Mouse (Mus musculus) forebrain, postnatal 0 days (tissue): ENCODE measurements around the gene Tspan5. TPM values are rescaled to one million over a fixed set of nuclear protein-coding genes. Genes with fewer than 3 reads are reported as not detected.

Experiments
- ATAC-seq: fragments of 200-750 bp; cut with Nextera tagmentation; 2 replicates; pipeline ENCODE4 v1.8.0; 2017; ENCODE audit warnings: mild to moderate bottlenecking, moderate library complexity
- DNase-seq: peaks from one replicate; pipeline ENCODE4 v3.0.0-alpha.2; 2015
- H3K27ac ChIP-seq: fragments of 300-500 bp; sonication (generic); 2 replicates; pipeline ENCODE4 v1.5.1; 2014; ENCODE audit warnings: low read depth, mild to moderate bottlenecking, antibody characterized with exemption, low read length, moderate library complexity, mixed read lengths
- H3K27me3 ChIP-seq: fragments of 300-500 bp; sonication (generic); 2 replicates; pipeline ENCODE4 v1.6.1; 2014; ENCODE audit warnings: mild to moderate bottlenecking, low read length, mixed read lengths; ENCODE audit not compliant: insufficient read depth
- H3K36me3 ChIP-seq: fragments of 300-500 bp; sonication (generic); 2 replicates; pipeline ENCODE4 v1.6.1; 2014; ENCODE audit warnings: mild to moderate bottlenecking, moderate library complexity; ENCODE audit not compliant: insufficient read depth
- H3K4me1 ChIP-seq: fragments of 300-500 bp; sonication (generic); 2 replicates; pipeline ENCODE4 v1.6.1; 2014; ENCODE audit warnings: antibody characterized with exemption; ENCODE audit not compliant: insufficient read depth
- H3K4me2 ChIP-seq: fragments of 300-500 bp; sonication (generic); 2 replicates; pipeline ENCODE4 v1.6.1; 2014; ENCODE audit warnings: low read depth, mild to moderate bottlenecking, moderate library complexity
- H3K4me3 ChIP-seq: fragments of 300-500 bp; sonication (generic); 2 replicates; pipeline ENCODE4 v1.5.1; 2014; ENCODE audit warnings: low read depth, low read length, mixed read lengths
- H3K9ac ChIP-seq: fragments of 300-500 bp; sonication (generic); 2 replicates; pipeline ENCODE4 v1.6.1; 2014; ENCODE audit warnings: mild to moderate bottlenecking
- H3K9me3 ChIP-seq: fragments of 300-500 bp; sonication (generic); 2 replicates; pipeline ENCODE4 v1.6.1; 2016; ENCODE audit warnings: low read length
- CTCF ChIP-seq: sonication (generic); IDR thresholded peaks from 2 replicates; pipeline ENCODE4 v1.5.1; 2016; ENCODE audit warnings: antibody characterized with exemption, control low read depth, low read depth
- WGBS: fragments of 180-500 bp; shearing (Covaris S2); extraction: QIAGEN DNeasy Blood & Tissue Kit; methylation state at CpG from one replicate; pipeline ENCODE4 v1.1.7; 2014; 5-methylcytosine and 5-hydroxymethylcytosine counted together
- polyA plus RNA-seq: library from polyadenylated mRNA; unstranded; fragments of >200 nt; fragmentation: Nextera tagmentation; extraction: Ambion mirVana; gene quantifications from 2 replicates; pipeline ENCODE4 v1.2.1, GENCODE M21; 2015
- total RNA-seq: library from RNA; depleted of rRNA; stranded (reverse); fragments of >200 nt; gene quantifications from 2 replicates; pipeline ENCODE4 v1.2.3, GENCODE M21; 2014; rRNA removed

Tspan5 gene
- total and polyA plus RNA-seq, 2 experiments from 2014 or later: 96.8 to 149 TPM

DNA sequence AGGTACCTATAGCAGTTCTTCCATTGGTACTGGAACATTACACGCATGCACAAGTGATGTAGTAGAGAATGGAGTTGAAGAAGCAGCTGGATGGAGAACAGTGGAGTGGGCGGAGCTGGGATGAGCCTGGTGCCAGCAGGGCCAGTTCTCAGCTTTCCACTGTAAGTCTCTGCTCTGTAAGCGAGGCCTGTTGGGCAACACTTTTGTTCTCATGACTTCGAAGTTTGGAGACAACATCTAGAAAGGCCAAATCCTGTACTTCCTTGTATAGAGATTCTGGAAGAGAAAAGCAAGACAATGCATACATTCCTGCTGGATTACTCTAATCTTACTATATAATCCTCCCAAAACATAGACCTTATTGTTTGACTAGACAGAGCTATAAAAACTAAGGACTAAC is 185.4 kb downstream of the Tspan5 start:
- Histone ChIP-seq H3K4me3 (no peak overlapping the region), H3K27me3 (no peaks in the 10 kb centered on the region), H3K4me1 (no peaks in the 10 kb centered on the region), H3K9me3 (no peaks in the 10 kb centered on the region), H3K27ac (no peak overlapping the region), H3K36me3 (peaks cover 10% of the 10 kb centered on the region), H3K9ac (no peak overlapping the region), H3K4me2 (no peak overlapping the region)
- DNase-seq (no peak), ATAC-seq (no peak)
- 90% methylated on average over 4 of the region's 4 CpGs for WGBS
- no peak for TF ChIP-seq CTCF

DNA sequence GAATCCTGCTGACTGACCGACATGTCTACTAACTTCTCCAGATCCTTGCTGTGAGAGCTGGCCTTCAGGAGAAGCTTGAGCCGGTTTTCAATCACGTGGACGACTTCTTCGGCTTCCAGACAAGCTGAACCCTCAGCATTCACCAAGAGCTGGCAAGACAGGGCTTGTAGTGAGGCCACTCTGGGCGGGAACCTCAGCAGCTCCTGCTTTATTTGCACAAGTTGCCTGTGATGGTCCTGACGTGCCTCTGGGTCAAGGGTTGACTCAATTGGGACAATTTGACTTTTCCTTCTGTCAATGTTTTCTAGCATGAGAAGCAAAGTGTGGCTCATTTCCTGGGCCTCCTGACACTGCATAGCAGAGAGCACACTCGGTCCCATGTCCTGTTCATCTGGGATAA is 194.8 kb downstream of the Tspan5 start:
- Histone ChIP-seq H3K4me3 (no peak overlapping the region), H3K36me3 (peaks cover 31% of the 10 kb centered on the region), H3K9me3 (0 out of 2 replicates have a peak, but pooled peaks cover 3% of the 10 kb centered on the region), H3K27ac (no peak overlapping the region), H3K4me1 (no peaks in the 10 kb centered on the region), H3K9ac (no peak overlapping the region), H3K4me2 (no peak overlapping the region), H3K27me3 (no peaks in the 10 kb centered on the region)
- 94% methylated on average over 8 of the region's 8 CpGs for WGBS
- TF ChIP-seq CTCF: no peak
- no peak for DNase-seq
- ATAC-seq: no peak

DNA sequence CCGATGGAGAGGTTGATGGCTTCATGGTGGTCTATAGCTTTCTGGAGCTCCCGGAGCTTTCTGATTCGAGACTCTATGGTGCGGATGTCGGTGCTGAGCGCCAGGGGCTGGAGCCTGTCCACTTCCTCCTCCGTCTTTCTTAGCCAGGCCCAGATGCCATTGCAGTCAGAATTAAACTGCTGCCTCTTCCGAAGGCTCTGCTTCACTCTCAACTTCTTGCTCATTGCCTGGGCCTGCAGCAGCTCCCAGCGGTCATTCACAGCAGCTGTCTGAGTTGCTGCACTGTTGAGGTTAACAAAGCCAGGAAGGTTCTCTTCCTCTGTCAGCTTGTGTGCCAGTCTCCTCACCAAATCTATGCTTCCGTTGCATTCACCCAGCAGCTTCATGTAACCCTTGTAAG is 195.2 kb downstream of the Tspan5 start:
- H3K27me3 ChIP-seq: no peaks in the 10 kb centered on the region
- H3K9me3 ChIP-seq: 0 out of 2 replicates have a peak, but pooled peaks cover 3% of the 10 kb centered on the region
- H3K4me1 ChIP-seq: no peaks in the 10 kb centered on the region
- peaks cover 31% of the 10 kb centered on the region for H3K36me3 ChIP-seq
- no peak for TF ChIP-seq CTCF
- DNase-seq (no peak), ATAC-seq (no peak)
- H3K9ac ChIP-seq: no peak overlapping the region
- WGBS: 98% methylated on average over 10 of the region's 10 CpGs
- H3K27ac ChIP-seq: no peak overlapping the region
- no peak overlapping the region for H3K4me3 ChIP-seq
- H3K4me2 ChIP-seq: no peak overlapping the region

DNA sequence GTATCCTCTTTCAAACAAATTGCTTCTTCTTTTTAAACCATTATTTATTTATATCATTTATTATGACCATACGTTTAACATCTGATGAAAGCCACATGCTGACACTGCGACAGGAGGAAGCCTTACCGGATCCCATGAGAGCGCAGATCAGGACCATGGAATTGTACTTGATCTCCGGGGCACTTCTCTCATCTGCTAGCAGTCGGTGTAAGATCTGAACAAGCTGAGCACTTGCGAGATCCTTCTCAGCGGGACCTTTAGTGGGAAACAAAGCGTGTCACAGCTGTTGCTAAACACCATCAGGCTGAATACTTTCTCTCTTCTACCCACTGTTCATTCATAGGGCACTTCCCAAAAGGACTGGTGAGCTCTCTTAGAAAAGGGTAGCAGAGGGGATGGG is 199.6 kb downstream of the Tspan5 start:
- no peak for TF ChIP-seq CTCF
- Histone ChIP-seq H3K9me3 (no peaks in the 10 kb centered on the region), H3K9ac (no peak overlapping the region), H3K4me2 (no peak overlapping the region), H3K4me1 (no peaks in the 10 kb centered on the region), H3K36me3 (peaks cover 41% of the 10 kb centered on the region), H3K4me3 (no peak overlapping the region), H3K27me3 (no peaks in the 10 kb centered on the region), H3K27ac (no peak overlapping the region)
- DNase-seq (no peak), ATAC-seq (no peak)
- 46% methylated on average over 9 of the region's 9 CpGs for WGBS

DNA sequence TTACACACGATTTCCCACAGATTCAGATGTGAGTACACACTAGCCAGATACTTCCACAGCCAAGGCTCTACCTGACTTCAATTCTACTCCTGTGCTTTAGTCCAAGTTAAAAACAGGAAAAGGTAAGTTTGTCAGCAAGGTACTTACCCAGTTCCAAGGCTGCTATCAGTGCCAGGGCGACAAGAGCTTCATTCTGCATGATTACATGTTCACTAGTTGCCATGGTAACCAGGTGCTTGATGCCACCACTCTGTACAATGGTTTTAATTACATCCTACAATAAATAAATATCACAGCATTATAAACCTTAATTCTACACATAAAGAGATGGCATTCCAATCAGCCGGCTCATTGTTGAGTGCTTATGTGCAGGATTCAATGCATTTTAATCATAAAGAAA is 203.5 kb downstream of the Tspan5 start:
- no peak for TF ChIP-seq CTCF
- Histone ChIP-seq H3K27me3 (no peaks in the 10 kb centered on the region), H3K4me2 (no peak overlapping the region), H3K36me3 (peaks cover 24% of the 10 kb centered on the region), H3K9ac (no peak overlapping the region), H3K4me1 (no peaks in the 10 kb centered on the region), H3K4me3 (no peak overlapping the region), H3K27ac (no peak overlapping the region), H3K9me3 (no peaks in the 10 kb centered on the region)
- 73% methylated on average over 3 of the region's 3 CpGs for WGBS
- no peak for DNase-seq
- peak; percentile 51; the same call in 1 of the 2 replicates for ATAC-seq

DNA sequence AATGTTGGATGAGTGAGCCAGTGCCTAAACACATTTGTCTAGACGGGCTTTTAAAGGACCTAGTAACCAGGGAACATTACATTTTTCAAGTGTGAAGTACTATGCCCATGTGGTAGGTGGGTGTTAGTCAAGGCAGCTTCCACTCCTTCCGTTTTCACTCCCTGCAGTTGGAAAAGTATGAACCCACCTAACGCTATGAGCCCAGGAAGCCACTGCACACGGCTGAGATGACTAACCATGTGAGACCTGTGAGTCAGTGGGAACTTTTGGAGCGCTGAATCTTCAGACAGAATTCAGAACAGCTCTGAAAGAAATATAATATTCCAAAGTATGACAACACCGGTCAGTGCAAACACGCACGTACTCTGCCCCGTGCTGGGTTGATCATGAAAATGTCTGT is 207.1 kb downstream of the Tspan5 start:
- DNase-seq: no peak
- no peaks in the 10 kb centered on the region for H3K4me1 ChIP-seq
- no peak overlapping the region for H3K9ac ChIP-seq
- peaks cover 25% of the 10 kb centered on the region for H3K36me3 ChIP-seq
- no peak overlapping the region for H3K27ac ChIP-seq
- no peaks in the 10 kb centered on the region for H3K27me3 ChIP-seq
- WGBS: 97% methylated on average over 9 of the region's 9 CpGs
- H3K4me2 ChIP-seq: no peak overlapping the region
- no peak for TF ChIP-seq CTCF
- no peaks in the 10 kb centered on the region for H3K9me3 ChIP-seq
- ATAC-seq: no peak
- H3K4me3 ChIP-seq: no peak overlapping the region

DNA sequence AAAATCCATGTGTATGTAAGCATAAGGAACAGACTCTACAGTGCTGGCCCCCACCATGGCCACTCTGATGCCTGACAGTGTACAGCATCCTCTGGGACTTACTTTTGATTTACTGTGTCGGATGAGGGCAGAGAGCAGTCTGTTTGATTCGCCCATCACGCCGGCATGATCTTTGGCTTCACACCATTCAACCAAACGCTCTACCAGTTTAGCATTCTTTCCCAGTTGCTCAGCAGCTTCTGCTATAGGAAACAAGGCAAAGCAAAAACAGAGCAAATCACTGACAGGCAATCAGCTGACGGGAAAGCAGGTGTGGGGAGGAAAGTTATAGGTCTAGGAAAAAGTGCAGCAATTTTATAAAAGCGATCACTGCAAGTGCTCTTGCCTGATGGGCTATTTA is 213.2 kb downstream of the Tspan5 start:
- peaks cover 35% of the 10 kb centered on the region for H3K36me3 ChIP-seq
- ATAC-seq: no peak
- WGBS: 93% methylated on average over 7 of the region's 7 CpGs

More for the DNA sequence above, 213.2 kb downstream of the Tspan5 start:
- Histone ChIP-seq H3K9ac (no peak overlapping the region), H3K9me3 (no peaks in the 10 kb centered on the region), H3K4me3 (no peak overlapping the region), H3K4me1 (no peaks in the 10 kb centered on the region), H3K4me2 (no peak overlapping the region), H3K27ac (no peak overlapping the region), H3K27me3 (no peaks in the 10 kb centered on the region)
- DNase-seq: no peak
- no peak for TF ChIP-seq CTCF

Other genes starting within 250 kb of the Tspan5 start
- 115 and 121 TPM in 2 replicates for gene Eif4e, start 216.0 kb upstream of the Tspan5 start, total RNA-seq
- 322 and 355 TPM in 2 replicates for gene Eif4e, start 216.0 kb upstream of the Tspan5 start, polyA plus RNA-seq